Mouse (Mus musculus) neural tube, embryonic 10.5 days (tissue): ENCODE results near the gene Otud7a.

Experiments used
- DNase-seq: peaks from one replicate; pipeline ENCODE4 v3.0.0-alpha.2; 2017; ENCODE audit warnings: low spot score; ENCODE audit errors: extremely low spot score

Otud7a gene

DNA sequence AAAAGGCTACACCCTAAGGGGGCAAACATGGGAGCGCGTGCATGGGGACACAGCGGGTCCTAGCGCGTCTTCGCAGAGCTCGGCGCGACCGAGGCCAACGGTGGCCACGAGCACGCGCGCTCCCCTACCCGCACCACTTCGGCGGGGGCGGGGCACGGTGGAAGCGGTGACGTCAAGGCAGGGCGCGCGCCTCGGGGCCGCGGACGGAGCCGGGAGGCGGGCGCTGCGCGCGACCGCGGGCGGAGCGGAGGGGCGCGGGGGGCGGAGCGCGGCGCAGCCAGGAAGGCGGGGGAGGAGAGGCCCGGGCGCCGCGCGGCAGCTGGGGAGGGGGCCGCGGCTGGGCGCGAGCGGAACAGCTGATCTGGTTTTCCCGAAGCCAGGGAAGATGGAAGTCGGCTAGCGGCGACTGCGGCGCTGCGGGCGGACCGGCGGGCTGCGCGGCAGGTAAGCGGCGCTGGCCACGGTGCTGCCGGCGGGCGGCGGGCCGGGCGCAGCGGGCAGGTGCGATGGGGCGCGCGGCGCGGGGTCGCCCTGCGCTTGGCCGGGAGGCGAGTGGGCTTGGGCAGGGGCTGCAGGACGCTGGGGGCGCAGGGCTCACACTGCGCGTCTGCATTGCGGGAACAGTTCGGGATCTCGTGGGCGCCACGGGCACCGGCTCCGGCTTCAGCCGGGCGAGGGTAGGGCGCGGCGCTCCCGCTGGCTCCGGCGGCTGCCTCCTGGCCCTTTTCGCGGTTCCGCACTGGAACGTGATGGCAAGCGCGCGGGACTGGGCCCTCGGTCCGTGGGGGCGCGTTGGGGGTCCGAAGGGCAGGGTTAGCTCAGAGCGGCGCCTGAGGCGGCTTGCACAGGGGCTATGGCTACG lies at the start of gene Otud7a:
Gene Otud7a, plus strand, starts transcription at position 268 of the 862 bp plus-strand sequence.
- peak; percentile 83 for DNase-seq

DNA sequence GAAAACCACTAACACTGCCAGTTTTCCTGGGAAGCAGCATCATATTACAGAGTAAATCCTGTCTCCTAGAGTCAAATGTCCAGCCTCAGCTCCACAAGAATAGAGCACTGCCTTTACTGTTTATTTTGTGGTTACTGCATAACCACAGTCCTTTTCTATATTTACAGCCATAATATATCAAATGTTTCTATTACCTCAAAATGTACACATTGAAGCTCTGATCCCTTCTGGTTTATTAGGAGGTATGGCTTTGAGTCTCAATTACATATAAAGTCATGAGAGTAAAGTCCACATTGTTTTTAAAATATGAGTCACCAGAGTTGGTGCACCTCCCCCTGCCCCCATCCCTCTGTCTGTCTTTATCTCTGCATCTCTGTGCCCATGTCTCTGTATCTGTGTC lies 38.6 kb upstream of the Otud7a start:
- DNase-seq: no peak

DNA sequence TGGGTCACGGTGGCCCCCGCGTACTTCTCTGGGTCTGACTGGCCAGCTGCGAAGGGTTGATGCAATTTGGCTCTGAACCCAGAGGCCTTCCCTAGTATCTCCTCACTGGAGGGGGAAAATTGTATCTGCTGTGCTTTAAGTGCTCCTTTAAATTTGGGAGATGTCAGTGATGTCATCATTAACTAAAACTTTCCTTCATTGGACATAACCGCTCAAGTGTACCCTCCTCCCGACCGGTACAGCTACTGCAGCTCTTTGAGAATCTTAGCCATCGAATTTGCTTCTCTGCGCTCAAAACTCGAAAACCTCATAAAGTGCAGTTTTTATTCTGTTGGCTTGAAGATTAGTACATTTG lies 772 bp downstream of the Otud7a start:
- DNase-seq: no peak

DNA sequence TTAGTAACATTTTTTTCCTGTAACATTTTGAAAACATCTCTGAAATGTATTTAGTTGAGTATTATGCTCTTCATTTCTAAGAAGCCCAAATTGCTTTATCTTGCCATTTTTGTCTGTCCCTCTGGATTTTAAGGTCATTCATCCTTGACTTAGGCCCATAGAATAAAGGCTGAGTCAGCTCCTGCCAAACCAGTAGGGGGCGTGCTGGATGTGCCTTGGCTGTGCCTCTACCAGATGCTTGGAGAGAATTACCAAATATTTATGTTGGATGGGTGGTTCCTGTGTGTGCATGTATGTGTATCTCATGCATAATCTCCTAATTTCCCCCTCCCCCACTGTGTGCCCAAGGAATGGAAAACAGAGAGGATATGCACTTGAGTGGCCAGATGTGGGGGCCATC lies 2.4 kb downstream of the Otud7a start:
- no peak for DNase-seq

DNA sequence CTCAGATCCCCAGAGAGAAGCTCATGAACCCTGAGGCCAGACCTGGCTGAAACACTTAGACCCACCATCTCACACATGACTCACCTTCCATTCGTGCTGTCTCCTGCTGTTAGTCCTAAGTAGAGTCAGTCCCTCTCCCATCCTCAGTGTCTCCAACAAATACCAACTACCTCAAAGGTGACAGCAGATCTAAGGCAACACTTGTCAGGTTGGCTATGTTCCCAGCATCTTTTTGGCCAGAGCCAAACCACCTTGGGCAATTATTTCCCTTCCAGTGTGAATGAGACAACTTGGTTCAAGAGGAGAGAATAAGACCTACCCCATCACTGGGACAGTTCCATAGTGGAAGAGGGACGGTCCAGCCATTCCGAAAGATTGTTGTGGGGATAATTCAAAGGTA lies 10.7 kb downstream of the Otud7a start:
- no peak for DNase-seq

DNA sequence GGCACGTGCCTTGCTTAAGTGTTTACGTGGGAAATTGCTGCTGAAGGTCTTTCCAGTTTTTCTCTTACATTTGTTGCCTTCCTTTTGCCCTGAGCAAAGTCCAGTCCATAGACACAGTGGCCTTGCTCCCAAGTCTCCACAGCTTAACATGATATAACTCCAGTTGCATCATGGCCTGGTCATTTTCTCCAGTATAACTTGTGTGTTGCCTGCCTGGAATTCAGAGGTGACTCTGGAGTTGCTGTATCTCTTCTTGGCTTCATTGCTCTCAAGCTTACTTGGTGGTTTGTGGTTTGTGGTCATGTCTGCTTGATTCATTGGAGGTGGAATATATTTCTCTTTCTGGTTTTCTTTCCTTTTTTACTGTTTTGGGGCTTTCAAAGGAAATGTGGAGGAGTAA lies 17.7 kb downstream of the Otud7a start:
- no peak for DNase-seq

DNA sequence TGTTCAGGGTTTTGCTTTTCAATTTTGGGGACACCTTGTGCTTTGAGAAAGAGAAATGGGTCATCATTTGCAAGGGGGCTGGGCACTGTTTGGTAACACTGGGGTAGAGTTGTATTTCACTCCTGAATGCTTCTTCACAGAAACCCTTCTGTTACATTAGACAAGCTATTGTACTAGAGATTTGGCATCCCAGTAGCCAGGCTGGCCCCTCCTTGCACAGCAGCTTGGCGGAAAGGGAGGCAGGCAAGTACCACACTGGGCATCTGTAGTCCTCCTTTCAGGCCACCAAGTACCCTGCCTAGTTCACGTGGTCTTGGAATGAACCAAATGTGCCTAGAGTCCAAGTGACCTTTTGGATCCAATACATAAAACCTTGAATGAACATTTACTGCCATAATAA lies 18.1 kb downstream of the Otud7a start:
- DNase-seq: no peak

DNA sequence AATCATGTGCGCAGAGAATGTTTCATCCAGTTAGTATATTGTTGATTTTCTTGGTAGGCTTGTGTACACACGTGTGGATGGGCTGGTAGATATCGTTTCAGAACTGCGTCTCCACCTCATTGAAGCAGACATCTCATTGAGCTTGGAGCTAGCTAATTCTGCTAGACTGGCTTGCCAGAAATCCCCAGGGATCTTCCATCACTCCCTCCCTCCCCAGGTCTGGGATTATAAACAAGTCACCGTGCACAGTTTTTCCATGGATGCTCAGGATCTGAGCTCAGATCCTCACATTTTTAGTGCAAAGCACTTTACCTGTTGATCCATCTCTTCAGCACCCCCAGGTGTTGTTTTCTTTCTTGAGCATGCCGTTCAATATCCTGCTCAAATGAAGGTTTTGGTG lies 22.2 kb downstream of the Otud7a start:
- DNase-seq: no peak

DNA sequence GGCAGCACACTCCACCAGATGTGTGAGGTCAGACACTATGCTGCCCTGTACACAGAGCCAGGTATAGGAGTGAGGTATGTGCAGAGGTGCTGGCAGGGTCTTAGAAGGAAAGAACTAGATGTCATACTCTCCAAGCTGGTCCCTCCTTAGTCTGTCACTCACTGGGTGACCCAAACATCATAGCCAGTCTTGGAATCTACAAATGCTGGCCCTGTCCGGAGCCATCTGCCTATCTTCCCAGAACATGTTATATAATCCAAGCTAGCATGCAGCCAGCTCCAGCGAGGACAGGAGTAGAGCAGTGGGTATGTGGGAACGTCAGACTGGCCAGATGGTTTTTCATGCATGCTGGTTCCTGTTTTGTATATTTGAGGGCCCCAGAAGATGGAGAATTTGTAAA lies 23.7 kb downstream of the Otud7a start:
- DNase-seq: no peak

DNA sequence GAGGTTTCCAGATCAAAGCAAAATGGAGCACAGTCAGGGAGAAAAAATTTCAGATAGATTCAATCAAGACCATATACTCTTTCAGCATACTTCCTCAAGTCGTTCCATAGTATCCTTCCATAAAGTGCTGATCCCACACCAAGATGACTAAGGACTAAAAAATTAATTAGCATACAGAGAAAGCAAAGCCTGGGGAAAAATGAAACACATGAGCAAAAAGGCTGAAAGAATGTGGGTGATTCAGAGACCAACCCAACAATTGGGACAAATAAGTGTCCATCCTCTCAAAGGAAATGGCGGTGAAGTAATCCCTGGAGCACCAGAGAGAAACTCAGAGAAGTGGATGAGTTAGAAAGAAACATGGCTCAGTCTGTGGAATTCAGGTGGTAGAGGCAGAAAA lies 38.5 kb downstream of the Otud7a start:
- no peak for DNase-seq

DNA sequence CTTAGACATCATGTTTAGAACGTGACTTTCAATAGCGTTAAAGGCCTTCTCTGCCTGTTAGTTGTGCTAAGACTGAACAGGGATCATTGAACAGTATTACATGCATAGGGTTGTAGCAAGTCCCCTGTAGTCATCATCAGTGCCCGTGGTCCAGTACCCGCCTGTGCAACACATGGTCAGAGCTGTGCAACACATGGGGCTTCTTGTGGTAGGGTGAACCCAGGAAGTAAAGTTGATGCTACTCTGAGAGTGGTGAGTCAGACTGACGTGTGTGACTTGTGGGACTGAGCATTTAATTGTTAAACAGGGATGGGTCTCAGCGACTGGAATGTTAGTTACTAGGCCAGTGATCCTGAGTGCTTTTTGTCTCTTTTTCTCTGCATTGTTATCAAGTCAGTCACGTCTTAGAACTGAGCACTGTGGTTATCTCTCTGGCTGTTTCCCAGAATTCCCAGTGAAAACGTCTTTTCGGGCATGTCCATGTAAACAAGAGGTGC lies 52.5 kb downstream of the Otud7a start:
- DNase-seq: no peak

DNA sequence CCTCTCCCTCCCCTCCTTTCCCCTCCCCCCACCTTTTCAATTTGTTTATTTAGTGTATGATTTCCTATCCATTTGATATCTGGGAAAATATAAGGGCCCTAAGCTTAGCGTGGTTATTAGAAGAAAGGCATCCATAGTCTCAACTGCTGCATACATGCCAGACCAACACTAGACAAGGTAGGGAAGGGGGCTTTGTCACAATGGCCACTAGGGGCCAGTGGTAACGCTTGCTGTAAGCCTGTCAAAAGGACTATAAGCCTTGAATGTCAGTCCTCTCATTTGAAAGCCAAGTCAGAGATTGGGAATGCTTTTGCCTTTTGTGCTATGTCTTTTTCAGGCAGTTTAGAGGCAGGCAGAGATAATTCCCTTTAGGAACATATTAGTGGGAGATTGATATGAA lies 59.7 kb downstream of the Otud7a start:
- no peak for DNase-seq

DNA sequence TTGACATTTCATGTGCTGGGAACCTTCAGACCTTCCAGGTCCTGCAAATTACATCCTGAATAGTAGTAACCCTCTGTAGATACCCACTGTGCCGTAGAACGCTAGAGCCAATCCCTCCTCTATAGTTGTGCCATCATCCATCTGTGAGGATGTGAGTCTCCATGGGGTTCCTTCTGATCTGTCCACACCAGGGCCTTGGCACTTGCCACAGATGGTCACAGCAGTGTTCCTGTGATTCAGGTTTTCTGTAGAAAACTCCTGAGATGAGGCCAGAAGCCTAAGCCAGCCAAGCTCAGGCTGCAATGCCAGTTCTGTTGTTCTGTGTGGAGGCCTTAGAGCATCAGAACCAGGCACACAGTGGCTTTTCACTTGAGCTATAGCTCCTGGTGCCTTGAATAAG lies 63.5 kb downstream of the Otud7a start:
- no peak for DNase-seq

DNA sequence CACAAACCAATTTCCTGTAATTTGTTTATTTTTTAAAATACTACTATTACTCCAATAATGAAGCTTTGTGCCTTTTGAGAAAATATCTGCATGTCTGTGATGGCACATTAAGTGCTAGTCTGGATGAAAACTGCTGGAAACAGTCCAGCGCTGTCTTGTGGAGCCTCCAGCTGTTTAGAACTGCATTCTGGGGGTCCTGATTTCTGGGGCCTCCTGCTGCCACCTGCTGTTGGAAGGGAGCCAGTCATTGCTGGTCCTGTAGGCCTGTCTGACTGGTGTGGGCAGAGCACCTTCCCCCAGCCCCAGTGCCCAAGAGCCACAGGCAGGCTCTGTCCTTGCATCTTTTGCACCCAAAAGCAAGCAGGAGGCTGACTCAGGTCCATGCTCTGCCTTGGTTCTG lies 65.3 kb downstream of the Otud7a start:
- no peak for DNase-seq

DNA sequence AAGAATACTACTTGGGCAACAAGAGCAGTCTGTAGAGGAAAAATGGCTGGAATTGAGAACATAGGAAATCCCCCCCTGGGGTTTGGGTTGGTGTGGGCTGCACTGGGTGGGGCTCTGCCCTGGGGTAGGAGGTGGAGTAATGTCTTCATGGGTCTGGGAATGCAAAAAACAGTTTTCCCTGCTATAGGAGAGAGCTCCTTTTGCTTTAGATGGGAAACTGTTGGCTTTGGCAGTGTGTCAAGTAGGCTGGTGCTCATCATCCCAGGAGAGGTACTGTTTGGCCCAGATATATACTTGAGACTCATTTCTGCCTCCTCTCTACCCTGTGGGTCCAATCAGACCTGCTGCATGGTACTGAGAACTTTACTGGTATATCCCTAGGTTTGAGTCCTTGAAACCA lies 66.9 kb downstream of the Otud7a start:
- no peak for DNase-seq

DNA sequence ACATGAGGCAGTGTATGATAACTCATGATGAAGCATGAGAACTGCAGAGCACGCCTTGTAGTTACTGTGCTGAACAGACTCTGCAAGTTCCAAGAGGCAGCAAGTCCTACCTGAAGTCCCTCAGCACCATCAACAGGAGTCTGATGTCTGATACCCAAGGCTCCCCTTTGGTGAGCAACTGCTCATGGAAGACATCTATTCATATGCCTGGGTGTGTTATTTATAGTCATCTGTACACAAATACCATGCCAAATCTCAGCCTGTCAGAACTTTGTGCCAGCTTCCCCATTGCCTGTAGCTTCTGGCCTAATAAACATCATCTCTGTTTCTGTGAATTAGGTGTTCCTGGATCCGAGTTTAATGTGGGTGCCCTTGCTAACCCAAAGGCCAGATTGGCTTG lies 68.0 kb downstream of the Otud7a start:
- DNase-seq: no peak

DNA sequence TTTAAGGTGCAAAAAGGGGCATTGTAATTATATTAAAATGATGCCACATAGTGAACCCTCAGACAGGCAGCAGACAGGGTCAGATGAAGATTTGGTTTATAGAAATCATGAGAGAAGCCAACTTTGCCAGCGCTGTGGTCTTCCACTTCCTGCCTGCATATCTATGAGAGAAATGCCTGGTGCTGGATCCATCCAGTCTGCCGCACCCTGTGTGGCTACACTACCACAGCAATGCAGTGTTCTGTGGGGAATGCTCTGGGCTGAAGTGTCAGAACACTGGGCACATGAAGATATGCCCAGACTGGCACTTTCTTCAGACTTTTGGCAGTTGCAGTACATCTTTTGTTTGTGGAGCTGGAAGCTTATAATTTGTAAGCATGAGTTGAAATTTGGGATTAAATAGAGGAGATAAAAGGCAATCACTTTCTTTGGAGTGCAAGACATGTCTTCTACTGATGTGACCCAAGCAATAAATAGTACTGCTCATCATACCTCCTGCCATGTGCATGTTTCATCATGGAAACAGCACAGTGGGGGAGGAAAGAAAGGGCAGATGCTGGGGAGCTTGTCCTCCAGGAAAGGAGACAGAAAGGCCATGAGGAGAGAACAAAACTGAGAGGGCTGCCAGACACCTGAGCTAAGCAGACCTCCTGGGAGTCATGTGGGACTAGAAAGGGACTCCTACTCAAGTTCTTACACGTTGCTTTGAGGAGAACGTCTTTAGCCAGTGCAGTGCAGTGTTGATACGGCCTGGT lies 71.8 kb downstream of the Otud7a start:
- DNase-seq: no peak

DNA sequence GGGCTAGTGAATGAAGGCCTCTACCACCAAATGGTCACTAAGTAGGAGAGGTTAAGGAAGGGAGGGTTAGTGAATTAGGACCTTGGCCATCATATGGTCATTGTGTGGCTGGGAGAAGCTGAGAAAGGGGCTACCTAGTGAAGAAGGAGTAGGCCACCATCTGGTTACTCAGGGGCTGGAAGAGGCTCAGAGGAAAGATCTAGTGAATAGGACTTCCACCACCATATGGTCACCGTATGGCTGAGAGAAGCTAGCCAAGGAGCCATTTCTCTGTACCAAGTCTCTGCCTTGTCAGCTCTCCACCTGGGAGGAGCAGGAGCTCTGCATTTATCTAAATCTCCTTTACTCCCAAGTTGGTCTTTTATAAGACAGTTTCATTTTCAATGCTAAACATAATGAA lies 75.7 kb downstream of the Otud7a start:
- DNase-seq: no peak

DNA sequence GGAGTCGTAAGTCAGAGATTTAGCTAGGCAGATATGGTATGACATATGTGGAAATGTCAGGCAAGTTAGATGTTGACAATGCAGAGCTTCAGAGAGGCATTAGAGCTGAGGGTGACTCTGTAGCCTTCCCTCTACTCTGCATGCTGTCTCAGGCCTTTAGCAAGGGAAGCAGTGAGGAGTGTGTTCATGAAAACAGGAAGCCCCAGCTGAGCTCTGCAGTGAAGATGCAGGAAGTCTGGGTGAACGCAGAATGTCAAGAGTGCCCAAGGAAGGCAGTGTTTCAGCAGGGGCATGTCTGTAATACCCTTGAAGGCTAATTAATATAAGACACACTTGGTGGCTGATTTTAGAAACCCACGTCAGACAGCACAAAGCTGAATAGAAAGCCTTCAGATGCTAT lies 77.9 kb downstream of the Otud7a start:
- no peak for DNase-seq

DNA sequence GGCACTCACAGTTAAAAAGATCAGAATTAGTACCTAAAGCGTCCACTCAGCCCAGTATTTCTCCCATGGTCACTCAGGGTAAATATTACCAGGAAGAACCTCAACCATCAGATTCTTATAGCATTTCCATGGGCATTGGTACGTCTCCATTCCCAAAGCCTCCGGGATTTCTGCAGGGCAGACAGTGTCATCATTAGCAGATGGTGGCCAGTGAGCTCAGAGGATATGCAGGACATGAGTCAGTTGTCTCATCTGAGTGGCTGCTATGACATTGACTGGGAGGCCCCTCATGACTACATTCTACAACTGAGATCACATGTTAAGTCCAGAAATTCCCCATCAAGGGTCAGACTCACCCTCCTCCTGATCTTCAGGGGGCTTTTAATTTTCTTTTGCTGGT lies 78.5 kb downstream of the Otud7a start:
- DNase-seq: no peak

DNA sequence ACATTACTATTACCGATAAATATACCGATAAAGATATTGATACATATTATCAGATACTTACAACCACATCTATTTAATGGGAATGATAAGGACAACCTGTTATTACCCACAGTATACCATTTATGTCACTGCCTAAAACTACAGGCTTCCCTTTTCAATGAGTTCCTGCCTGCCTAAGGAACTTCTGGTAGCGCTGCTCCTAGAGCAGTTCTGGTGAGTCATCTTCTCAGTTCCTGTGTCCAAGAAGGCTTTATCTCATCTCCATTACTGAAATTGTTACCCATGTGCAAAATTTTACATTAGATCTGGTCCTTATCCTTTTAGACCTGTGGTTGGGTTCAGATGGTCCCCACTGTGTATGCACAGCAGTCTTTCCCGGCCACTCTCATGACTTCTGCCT lies 95.7 kb downstream of the Otud7a start:
- DNase-seq: no peak

DNA sequence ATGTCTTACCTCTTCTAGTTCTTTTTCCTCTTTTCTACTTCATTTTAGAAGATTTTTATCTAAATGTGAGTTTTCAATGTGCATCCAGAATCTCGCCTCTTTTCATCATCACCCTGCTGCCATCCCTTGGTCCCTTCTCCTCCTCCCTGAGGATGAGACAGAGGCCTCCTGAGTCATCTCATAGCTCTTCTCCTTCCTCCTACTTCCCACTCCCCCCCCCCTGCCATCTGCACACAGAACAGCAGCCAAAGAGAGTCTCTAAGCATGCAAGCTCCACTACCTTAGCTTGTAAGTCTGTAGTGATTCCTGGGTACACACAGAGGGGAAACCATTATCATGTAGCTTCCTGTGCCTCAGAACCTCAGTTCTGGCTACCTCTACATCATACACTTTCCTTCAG lies 109.9 kb downstream of the Otud7a start:
- no peak for DNase-seq

DNA sequence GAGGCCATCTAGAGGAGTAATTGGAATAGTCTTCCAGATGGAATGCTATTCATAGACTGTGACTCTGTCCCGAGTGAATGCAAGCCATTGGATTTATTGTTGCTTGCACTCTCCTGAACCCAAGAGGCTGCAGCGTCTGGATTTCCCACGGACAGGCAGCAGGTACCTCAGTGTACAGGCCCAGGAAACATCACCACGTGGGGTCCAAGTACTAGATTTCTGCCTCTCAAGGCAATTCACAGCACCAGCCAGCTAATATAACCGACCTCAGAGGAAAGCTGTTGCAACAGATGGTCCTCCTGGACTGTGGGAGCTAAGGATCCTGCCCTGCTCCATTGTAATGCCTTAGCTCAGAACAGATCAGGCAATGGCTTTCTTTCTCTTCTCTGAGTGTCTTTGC lies 111.8 kb downstream of the Otud7a start:
- DNase-seq: no peak
